Mouse (Mus musculus): ENCODE measurements at regions not wholly inside any gene's neighbourhood (a gene's known extent, or its start where the extent isn't known, plus 50 kb on each side); places are given as distances from the start of the nearest gene placed in this dataset.

- DNase-seq, result no peak
- intact Hi-C loops (cut with DNase I), result no loop called here
Measured at GRCm38 (mm10) chr8:30946154-30947065, 2482.1 kb upstream of the 5930422O12Rik start.

DNA sequence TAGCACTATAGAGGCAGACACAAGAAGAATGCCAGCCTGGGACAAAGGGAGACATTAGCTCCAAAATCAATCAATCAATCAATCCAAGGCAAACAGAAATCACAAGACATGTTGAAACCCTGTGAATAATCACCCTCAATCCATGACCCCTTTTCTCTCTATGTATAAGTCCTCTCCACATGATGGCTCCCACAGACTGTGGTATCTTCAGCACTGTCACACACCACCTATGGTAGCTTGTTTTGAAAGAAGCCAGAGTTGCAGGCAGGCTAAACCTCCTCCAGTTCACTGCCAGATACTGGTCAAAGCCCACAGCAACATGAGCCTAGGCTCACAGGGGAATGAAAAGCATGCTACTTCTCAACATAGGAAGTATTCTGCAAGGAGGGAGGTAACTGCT is 2475.7 kb upstream of the 5930422O12Rik start:
- DNase-seq, result no peak
- intact Hi-C loops (cut with DNase I), result no loop called here

DNA sequence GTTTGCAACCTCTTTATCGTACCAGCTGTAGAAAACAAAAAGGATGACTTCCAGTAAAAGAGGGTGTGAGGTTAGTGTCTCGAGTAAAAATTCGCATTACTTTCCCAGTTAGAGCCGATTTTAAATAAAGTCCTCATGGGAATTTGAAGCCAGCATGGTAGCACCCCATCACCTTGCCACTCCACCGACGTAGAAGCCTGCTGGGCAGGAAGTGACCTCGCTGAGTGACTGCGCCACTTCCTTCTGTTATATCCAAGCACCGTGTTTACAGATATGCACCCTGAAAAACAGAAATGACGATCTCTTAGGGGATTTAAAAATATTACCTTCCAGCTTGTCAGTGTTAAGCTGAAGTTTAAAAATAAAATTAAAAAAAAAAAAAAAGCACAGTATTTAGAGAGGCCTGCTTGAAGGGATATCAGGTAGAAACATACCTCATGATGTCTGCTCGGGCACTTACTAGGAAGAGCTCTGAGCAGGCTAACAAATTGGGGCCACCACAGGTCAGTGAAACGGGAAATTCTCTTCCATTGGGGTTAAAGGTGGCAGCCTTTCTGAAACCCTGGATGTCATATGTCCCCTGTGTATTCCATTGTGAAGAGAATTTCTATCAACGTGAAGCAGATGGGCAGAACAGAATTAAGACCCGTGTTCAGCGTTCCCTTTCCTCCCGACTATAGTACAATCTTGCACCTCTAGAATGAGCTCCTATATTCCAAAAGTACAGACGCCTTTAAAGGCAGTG is 2468.9 kb upstream of the 5930422O12Rik start:
- DNase-seq, result no peak
- intact Hi-C loops (cut with DNase I), result no loop called here

DNA sequence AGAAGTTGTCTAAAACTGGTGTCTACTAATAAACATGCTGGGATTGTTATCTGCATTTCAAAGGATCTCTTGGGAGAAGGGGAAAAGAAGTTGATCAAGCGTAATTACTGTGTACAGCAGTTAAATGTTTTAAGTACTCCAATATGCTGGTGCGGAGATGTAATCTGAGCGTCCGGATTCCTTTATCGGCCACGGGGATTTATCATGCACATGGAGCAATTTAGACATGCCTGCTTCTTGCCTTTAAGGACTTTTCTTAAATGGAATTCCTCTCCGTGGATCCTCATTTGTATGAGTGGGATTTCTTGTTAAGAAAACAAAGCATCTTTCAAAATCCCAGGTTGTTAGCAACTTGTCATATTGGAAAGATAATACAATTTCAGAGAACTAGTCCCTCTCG is 2468.0 kb upstream of the 5930422O12Rik start:
- intact Hi-C loops (cut with DNase I), result no loop called here
- no peak for DNase-seq

DNA sequence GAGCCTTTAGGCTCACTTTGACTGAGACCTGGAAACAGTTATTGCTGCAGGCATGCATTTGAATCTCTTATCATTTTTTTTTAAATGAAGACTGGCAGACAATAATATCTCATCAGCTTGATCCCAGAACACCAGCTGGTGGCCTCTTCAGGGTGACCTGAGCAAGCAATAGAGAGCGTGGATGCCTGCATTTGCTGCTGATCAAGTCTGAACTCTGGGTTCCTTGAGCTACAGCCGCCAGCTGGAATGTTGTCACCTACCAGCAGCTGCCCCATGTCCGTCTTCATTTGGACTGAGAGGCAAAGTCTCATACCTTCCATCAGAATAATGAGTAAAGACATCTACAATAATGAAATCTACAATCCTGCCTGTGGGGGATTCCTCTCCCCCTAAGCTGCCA is 2466.3 kb upstream of the 5930422O12Rik start:
- intact Hi-C loops (cut with DNase I), result no loop called here
- DNase-seq, result no peak

DNA sequence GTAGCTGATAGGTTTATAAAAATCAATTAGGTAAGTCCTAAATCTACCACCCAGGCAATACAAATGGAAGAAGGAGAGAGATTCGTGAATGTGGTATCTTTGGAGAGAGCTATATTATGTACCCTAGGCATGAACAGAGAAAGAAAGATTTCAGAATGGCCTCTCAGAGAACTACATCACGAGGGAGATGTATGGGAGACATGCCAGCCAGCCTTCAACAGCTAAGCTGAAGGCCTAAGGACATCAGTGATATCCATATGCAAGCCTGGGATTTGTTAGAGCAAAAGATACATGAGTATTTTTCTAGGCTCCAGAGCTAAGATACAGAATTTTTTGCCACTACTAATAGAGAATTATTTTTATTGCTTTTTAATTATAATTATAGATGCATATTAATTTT is 2445.7 kb upstream of the 5930422O12Rik start:
- intact Hi-C loops (cut with DNase I), result no loop called here
- no peak for DNase-seq

DNA sequence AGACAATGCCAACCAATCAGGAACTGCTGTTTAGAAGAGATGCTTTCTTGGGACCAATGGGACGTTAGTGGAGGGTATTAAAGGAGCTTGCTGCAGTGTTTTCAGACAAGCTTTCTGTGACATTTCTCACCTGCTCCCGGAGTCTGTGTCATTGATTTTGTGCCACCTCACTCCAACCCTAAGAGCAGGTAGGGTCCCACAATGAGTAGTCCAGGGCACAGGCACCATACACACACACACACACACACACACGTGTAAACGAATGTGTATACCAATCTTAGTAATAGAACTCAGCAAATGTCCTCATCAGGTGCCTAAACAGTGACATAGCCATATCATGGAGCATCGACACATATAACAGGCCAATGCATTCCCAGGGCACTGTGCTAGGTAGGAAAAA is 2440.5 kb upstream of the 5930422O12Rik start:
- intact Hi-C loops (cut with DNase I), result no loop called here
- DNase-seq, result no peak

DNA sequence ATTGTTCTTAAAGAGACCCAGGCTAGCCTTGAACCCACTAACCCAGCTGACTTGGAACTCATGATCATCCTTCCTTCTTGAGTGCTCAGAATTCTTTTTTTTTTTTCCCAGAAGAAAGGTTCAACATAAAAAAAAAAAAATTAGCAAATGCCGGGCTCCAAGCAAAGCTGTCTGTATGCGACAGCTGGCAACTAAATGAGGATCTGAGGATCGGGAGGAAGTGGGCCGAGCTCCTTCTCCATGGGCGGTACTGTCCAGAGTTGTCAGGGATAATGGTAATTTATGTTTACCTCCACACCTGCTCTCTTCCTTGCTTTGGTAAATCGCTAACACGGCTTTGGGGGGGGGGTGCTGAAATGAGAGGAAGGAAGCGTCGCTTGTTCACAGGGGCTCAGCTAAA is 2429.9 kb upstream of the 5930422O12Rik start:
- intact Hi-C loops (cut with DNase I), result no loop called here
- no peak for DNase-seq

DNA sequence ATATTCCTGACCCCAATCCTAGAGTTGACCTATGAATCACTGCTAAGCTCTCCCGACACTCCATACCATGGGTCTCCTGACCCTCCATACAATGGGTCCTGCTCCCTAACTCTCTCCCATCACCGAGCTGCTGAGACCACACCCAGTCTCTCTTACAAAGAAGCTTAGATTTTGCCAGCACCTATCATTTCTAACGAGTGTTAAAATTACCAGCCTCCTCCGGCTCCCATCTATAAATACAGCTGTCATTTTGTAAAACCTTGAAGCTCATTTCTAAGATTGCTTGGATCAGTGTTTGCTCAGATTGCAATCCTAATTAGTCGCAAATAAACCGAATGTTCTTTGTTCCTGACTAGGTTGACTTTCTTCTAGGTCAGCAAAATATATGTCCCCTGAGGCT is 2428.4 kb upstream of the 5930422O12Rik start:
- no peak for DNase-seq
- intact Hi-C loops (cut with DNase I), result no loop called here

DNA sequence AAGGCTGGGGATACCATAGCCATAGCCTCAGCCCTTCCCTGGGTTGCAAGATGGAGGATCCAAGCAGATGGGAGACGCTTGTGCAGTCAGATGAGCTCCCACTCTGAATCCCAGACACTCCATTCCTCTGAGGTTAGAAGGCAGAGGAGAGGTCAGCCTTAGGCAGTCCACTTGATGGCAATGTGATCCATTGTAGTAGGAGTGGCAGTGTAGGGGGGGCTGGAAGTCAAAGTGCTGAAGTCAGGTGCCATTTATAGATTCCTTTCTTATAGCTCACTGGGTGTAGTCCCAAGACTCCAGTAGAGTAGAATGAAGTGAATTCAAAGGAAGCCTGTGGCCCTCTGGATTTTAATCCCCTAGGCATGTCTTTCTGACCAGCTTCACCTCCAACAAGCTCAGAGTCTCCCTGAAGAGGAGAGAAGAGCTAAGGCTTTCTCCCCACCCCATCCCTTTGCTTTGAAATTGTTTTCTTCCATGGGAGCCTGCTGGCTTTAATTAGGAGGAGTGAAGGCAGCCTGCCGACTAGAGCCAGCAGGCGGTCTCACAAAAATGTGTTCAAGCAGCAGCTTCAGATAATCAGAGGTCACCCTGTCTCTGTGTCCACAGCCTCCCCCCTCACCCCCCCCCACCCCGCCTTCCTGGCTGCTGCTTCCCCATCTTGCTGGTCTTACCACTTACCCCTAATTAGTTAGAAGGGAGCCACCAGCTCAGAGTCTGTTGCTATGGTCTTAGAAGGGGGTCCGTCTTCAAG is 2426.4 kb upstream of the 5930422O12Rik start:
- intact Hi-C loops (cut with DNase I), result no loop called here
- no peak for DNase-seq

GRCm38 (mm10) chr8:31008309-31008708 is 2420.2 kb upstream of the 5930422O12Rik start:
- DNase-seq, result no peak
- intact Hi-C loops (cut with DNase I), result no loop called here

GRCm38 (mm10) chr8:31012068-31012467 is 2416.4 kb upstream of the 5930422O12Rik start:
- intact Hi-C loops (cut with DNase I), result no loop called here
- DNase-seq, result no peak

DNA sequence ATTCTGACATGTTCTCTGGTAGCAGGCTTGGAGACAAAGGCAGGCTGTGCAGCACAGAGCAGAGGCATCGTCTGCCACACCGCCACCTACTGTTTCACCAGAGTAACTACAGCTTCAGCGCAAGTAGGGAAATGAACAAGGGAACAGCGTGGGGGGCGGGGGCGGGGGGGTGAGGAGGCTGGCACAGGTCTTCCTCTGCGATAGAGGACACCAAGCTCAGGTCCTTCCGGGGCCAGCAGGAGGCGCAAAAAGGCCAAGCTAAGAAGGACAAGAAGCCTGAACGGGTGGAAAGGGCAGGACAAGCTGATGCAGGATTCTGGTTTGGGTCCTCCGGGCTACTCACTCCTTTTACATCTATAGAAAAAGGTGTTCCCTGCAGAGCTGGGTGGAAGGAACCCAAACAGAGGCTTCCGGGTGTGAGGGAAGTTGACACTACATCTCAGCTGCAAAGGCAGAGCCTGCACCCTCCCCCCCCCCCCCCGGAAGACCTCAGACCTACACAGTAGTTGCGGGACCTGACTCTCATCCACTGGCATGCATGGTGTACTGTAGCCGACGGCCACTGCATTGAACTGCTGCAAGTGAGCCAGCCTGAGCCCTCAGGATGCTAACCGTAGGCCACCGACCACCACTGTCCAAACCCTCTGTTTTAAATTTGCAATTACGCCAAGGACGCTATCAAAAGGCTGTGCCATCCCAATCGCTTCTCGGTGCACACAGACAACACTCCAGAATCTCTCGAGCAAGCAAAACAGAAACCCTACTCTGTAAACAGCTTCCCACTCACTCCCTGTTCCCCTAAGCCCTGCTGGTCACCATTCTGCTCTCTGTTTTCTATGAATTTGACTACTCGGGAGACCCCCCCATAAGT is 2396.6 kb upstream of the 5930422O12Rik start:
- intact Hi-C loops (cut with DNase I), result loop anchor here (2.0 kb wide), 1 partner anchor 191 kb away; no protein-coding TSS in a partner anchor
- DNase-seq, result peak; percentile 38 to 45

DNA sequence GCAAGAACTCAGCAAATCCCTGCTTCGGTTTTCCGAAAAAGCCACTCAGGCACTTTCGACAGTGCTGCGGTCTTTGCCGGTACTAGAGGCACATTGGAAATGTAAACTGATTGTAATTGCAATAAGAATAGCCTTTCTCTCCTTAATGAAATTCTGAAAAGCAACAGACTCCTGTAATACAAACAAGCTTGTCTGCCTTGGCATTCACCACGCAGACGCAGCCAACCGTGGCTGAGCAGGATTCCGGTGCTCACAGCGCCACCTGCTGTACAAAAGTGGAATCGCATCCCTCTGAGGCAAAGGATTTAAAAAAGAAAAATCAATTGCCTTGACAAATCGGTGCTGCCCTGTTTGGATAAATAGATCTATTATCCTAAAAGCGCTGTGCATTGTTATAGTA is 2395.2 kb upstream of the 5930422O12Rik start:
- intact Hi-C loops (cut with DNase I), result loop anchor here (2.0 kb wide), 1 partner anchor 192 kb away; no protein-coding TSS in a partner anchor
- peak; percentile 82 to 84 for DNase-seq

DNA sequence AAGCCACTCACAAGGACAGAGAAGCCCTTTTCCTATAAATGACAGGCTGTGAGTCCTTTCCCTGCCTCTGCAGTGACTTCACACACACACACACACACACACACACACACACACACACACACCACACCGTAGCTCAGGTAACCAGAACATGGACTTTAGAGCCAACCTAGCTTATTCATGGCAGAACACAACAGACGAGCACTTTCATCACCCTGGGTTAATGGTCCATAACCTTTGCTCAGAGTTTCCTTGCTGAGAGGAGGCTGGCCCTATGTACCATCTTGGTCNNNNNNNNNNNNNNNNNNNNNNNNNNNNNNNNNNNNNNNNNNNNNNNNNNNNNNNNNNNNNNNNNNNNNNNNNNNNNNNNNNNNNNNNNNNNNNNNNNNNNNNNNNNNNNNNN is 2391.6 kb upstream of the 5930422O12Rik start:
- DNase-seq, result no peak
- intact Hi-C loops (cut with DNase I), result no loop called here

Measured in gastrocnemius, postnatal 36 days (tissue).